Mouse (Mus musculus) regulatory T cell (primary cell): ENCODE measurements around the gene Mfng.

Source experiments
- in situ Hi-C: fragments of 300-600 bp; cut with MboI, MseI; formaldehyde crosslinking; loops from one replicate; pipeline ENCODE4 v1.15.1; 2025; ENCODE audit warnings: high pct_unique_total_duplicates

Gene Mfng

DNA sequence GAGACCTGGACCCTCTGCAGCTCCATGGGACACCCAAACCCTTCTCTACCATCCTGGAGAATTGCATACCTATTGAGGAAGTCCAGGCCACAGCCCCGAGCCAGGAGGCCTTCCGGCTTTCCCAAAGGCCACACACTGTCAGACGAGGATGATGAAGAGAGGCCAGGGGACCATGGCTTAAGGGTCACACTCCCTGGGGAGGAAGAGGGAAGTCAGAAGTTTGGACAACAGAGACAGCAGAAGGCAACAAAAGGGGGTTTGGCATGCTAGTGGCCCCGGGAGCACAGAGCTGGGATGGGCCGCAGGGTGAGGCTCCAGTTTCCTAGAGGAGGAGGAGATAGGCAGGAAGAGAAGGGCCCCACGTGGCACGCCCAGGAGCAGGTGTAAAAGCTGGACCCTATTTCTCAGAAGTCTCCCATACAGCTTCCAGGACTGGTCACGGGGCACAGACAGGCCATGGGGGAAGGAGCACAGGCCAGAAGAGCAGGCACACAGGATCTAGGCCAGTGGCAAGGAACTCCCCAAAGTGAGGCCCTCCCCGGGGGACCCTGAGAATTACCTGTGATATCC, 14.1 kb upstream of the Mfng start:
- in situ Hi-C loops, result no loop called here

- in situ Hi-C loops, result no loop called here
Measured at GRCm38 (mm10) chr15:78786411-78786818, 13.1 kb upstream of the Mfng start.

DNA sequence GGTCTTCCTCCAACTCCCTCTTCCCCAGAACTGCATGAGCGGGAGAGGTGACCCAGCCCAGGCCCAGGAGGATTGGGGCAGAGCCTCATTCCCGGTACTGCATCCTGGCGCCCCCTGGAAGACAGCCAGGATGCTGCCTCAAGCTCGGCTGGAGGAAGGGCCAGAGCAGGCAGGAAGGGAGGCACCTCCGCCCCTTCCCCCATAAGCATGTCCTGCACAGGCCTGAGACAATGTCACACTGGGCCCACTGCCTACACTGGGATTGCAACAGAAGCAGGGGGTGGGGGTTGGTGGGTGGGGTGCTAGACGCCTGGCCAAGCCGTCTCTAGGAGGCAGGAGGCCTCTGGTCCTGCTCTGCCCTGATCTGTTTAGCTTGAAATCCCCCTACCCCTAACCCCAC, 12.7 kb upstream of the Mfng start:
- in situ Hi-C loops, result no loop called here

DNA sequence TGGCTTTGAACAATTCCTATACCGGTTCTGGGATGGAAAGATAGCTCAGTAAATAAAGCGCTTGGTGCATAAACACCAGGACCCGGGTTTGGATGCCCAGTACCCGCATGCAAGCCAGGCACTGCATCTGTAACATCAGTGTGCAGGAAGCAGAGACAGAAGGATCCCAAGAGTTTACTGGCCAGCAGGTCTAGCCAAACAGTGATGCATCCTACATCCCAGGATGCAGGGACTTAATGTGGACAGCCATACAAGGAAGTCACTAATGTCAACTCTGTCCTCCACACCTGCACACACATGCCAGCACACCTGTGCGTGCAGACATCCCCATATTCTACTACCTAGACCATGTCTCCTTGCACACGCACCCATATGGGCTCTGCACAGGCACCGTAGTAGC, 12.0 kb upstream of the Mfng start:
- in situ Hi-C loops, result no loop called here

- in situ Hi-C loops, result no loop called here
Measured at GRCm38 (mm10) chr15:78784520-78784919, 11.2 kb upstream of the Mfng start.

- in situ Hi-C loops, result no loop called here
Measured at GRCm38 (mm10) chr15:78782348-78783103, 9.3 kb upstream of the Mfng start.

GRCm38 (mm10) chr15:78780908-78781307, 7.6 kb upstream of the Mfng start:
- in situ Hi-C loops, result no loop called here

DNA sequence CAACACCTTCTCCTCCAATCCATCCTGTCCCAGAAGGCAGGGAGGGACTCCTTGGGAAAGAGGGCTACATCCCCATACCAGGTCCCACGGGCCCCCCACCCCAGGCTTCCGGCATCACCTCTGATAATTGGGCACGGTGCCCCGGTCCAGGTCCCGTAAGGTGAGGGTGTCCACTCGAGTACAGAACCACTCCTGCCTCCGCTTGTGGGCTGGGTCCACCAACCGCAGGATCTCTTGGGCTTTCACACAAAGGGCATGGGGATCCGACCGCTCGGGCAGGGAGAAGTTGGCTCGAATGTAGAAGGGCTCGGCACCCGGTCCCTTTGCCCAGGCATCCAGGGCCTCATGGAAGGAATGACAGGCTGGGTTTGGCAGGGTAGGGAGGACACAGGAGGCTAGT, 7.1 kb upstream of the Mfng start:
- in situ Hi-C loops, result no loop called here

- in situ Hi-C loops, result no loop called here
Measured at GRCm38 (mm10) chr15:78779690-78780089, 6.4 kb upstream of the Mfng start.

DNA sequence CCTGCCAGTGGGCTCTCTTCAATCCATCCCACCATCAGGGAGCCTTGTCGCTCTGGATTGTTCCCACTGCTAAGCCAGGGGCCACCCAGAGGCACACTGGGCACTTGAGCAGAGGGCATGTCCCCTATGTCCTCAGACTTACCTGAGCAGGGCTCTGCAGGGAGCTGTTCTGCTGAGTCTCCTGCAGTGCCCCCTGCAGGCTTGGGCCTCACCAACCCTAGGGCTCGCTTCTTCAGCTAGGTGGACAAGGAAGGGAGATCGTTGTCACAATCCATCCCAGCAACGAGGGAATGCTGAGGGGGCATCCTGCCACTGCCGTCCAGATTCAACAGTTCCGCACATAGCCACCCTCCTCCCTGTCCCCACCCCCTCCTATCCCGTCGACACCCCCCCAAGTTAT, 6.0 kb upstream of the Mfng start:
- in situ Hi-C loops, result no loop called here

- in situ Hi-C loops, result no loop called here
Measured at GRCm38 (mm10) chr15:78778077-78778870, 5.0 kb upstream of the Mfng start.

GRCm38 (mm10) chr15:78772856-78773255, 419 bp downstream of the Mfng start:
- in situ Hi-C loops, result no loop called here

- in situ Hi-C loops, result no loop called here
Measured at GRCm38 (mm10) chr15:78772368-78772763, 909 bp downstream of the Mfng start.

DNA sequence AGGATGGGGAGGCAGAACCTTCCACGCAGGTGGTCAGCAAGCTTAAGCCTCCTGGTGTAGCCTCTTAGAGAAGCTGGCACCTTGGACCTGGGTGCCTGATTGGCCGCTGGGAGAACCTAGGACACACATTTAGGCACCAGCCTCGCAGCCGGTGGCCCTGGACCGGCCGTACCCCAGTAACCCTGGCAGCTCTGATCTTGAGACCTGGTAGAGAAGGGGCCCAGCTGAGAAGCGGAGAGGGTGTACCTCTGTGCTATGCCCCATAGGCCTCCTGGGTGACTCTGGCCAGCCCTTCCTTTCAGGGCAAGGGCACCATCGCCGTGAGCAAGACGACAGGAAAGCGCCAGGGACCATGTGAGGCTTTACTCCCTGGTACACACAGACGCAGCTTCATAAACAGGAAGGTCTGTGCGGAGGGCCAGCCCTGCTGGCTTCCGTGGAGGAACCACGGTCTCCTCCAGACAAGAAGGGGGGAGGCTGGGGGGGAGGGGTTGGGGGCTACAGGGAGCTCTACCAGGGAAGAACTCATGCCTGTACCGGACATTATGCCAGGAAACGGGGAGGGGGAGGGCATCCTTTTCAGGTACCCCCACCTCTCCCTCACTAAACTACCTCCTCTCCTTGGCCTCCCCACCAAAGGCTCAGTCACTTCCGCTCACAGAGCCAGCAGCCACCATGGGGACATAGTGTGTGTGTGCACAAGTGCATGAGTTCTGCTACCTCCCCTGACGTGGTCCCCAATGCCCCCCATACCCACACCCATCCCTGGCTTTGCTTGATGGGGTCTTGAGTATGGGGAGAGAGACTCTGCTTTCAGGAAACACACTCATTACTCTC, 1.5 kb downstream of the Mfng start:
- in situ Hi-C loops, result no loop called here

DNA sequence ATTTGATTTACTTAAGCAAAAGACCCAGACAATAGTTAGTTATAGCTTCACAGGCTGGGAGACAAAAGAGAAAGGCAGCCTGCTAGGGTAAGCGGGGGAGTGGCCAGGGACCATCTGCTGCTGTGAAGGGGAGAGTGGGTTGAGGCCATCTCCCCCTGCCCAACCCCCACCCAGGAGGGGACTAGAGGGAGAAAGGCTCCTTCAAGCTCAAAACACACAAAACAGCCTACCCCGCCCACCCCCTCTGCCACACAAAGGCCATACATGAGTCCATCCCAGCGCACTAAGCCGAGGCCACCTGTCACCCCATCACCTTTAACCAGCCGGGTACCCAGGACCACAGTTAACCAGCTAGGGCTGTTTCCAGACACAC, 2.3 kb downstream of the Mfng start:
- in situ Hi-C loops, result no loop called here

- in situ Hi-C loops, result no loop called here
Measured at GRCm38 (mm10) chr15:78770234-78770982, 2.9 kb downstream of the Mfng start.

DNA sequence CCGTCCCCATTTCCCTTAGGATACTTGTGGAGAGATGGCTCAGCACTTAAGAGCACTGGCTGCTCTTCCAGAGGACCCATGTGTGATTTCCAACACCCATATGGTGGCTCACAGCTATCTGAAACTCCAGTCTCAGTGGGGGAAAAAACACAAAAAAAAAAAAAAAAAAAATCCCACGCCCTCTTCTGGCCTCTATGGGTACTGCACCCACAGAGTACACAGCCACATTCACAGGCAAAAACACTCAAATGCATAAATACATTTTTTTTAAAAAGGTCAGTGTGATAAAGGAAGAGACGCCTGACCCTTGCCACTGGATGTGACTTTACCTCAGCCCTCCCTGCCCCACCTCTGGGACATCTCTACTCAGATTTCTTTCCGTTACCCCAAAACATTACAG, 4.2 kb downstream of the Mfng start:
- in situ Hi-C loops, result no loop called here

GRCm38 (mm10) chr15:78763704-78764103, 9.6 kb downstream of the Mfng start:
- in situ Hi-C loops, result no loop called here

- in situ Hi-C loops, result no loop called here
Measured at GRCm38 (mm10) chr15:78763210-78763609, 10.1 kb downstream of the Mfng start.

DNA sequence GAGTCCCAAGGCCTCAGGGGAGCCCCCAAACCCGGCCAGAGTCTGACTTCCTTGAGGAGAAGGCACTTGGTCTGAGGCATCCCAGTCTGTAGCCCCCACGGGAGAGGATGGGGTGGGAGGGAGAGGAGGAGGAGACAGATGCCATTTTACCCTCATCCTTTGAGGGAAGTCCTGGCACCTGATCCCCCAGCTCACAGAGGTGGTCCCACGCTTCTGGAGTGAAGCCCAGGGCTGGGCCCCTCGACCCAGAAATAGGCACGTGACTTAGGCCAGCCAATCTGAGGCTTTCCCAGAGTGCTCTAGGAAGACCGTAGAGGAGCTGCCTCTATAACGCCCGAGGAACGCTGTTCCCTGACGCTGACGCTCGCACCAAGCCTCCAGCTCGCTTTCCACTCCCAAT, 12.2 kb downstream of the Mfng start:
- in situ Hi-C loops, result no loop called here

DNA sequence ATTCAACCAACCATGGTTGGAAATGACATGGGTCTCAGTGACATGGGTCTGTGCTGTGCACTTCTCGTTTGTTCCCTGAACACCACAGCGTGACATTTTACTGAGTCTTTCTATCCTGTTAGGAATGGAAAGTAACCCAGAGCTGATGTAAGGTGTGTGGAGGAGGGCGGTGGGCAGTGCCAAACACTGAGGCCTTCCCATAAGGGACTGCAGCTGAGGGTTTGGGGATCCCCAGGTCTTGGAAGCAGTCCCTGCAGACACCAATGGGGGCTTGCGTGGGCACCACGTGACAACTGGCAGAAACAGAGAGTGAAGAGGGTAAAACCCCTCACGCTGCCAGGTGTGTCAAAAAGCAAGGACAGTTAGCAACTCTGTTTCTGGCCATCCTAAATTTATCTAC, 15.1 kb downstream of the Mfng start:
- in situ Hi-C loops, result no loop called here
